Mouse (Mus musculus) stomach, postnatal 0 days (tissue): Measurements from ENCODE around the gene Astn1.

ENCODE experiments used
- CTCF ChIP-seq: IDR thresholded peaks from 2 replicates; pipeline ENCODE4 v1.5.1; 2016; ENCODE audit warnings: antibody characterized with exemption, low read depth, mild to moderate bottlenecking, moderate library complexity
- EP300 ChIP-seq: optimal IDR thresholded peaks from 2 replicates; pipeline ENCODE3; 2016; ENCODE audit warnings: antibody characterized with exemption

DNA sequence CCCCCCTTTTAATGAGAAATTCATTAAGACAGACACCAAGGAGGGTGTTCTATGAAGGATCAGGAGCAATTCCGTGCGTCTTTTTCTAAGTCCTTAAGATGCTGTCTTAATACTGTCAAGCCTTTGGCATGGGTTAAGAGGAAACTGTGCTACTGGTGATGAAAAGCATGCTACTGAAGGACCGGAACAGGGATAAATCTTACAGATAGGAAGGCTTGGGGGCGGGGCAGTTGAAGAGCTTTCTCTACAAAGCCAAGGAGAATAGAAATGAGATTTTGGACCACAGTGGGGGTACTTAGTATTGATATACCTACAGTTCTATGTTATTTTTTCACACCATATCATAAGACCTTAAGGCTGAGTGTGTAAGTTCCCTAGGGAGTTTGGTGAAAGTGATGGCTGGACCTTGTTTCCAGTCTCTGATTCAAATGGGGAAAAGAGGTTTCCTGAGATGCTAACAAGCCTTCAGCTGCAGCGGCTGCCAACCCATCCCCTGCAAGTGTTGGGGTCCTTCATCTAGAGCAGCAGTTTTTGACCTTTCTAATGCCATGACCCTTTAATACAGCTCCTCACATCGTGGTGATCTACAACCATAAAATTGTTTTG is 378.2 kb downstream of the Astn1 start:
- TF ChIP-seq CTCF = no peak
- TF ChIP-seq EP300 = no peak
